Mouse (Mus musculus): ENCODE measurements around the gene Pex5l.

The Pex5l gene

GRCm38 (mm10) chr3:32939802-32940501, 203.1 kb downstream of the Pex5l start:
- no peak for DNase-seq (ENCODE audit: low spot score in 2 of 2)

GRCm38 (mm10) chr3:32924168-32924567, 218.9 kb downstream of the Pex5l start:
- DNase-seq (ENCODE audit: low spot score in 2 of 2) = no peak

- DNase-seq (ENCODE audit: low spot score in 2 of 2) = no peak
Measured at GRCm38 (mm10) chr3:32910071-32910551, 232.9 kb downstream of the Pex5l start.

GRCm38 (mm10) chr3:32908400-32908799, 234.6 kb downstream of the Pex5l start:
- no peak for DNase-seq (ENCODE audit: low spot score in 2 of 2)

GRCm38 (mm10) chr3:32905850-32906779, 236.9 kb downstream of the Pex5l start:
- DNase-seq (ENCODE audit: low spot score in 2 of 2) = no peak

- no peak for DNase-seq (ENCODE audit: low spot score in 2 of 2)
Measured at GRCm38 (mm10) chr3:32904599-32904998, 238.4 kb downstream of the Pex5l start.

- no peak for DNase-seq (ENCODE audit: low spot score in 2 of 2)
Measured at GRCm38 (mm10) chr3:32903462-32903861, 239.6 kb downstream of the Pex5l start.
